Mouse (Mus musculus): ENCODE measurements around the gene Slc22a19. TPM values are rescaled to one million over a fixed set of nuclear protein-coding genes. Genes with fewer than 3 reads are reported as not detected.
"Not testable (repeated sequence)": the region's sequence is repeated elsewhere in the genome, so short reads cannot be mapped to it uniquely, and the experiment has no call there.

The Slc22a19 gene
- 0.09 TPM in 1 of 2 replicates, not detected in the other for polyA plus RNA-seq (2015; fragmentation: Nextera tagmentation; extraction: Ambion mirVana)

- H3K27me3 ChIP-seq (replicated peaks), result no peaks in the 10 kb centered on the region
- no peak for ATAC-seq (replicated peaks)
- no peaks in the 10 kb centered on the region for H3K36me3 ChIP-seq (replicated peaks)
- no peak within 1 kb of the TSS for H3K9ac ChIP-seq
- no peaks in the 10 kb centered on the region for H3K9me3 ChIP-seq
- H3K4me1 ChIP-seq, result no peaks in the 10 kb centered on the region
- no peak within 1 kb of the TSS for H3K27ac ChIP-seq
- H3K4me3 ChIP-seq, result no peak within 1 kb of the TSS
- no peak within 1 kb of the TSS for H3K4me2 ChIP-seq
These were observed at the start of gene Slc22a19 for GRCm38 (mm10) chr19:7711148-7711547. TSS of gene Slc22a19 (minus strand) at chr19:7711310.

DNA sequence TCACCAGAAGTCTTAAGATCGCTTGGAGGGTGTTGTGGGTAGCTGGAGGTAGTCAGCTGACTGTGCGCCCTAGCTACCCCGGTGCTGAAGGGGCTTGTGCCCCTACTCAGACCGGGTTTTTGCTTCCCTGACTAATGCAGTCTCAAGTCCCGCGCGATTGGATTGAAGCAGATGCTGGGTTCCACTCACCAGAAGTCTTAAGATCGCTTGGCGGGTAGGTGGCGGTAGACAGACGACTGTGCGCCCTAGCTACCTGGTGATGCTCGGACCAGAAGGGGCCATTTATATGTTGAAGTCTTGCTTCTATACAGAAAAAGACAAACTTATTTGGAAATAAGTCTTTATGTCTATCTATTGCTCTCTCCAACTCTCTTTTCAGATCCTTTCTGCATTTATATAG lies 42.3 kb upstream of the Slc22a19 start:
- not testable (repeated sequence) for H3K4me3 ChIP-seq; H3K36me3 ChIP-seq (replicated peaks); H3K9me3 ChIP-seq; H3K4me1 ChIP-seq; H3K27ac ChIP-seq; H3K9ac ChIP-seq; H3K4me2 ChIP-seq; H3K27me3 ChIP-seq (replicated peaks); ATAC-seq (replicated peaks)
- 75% methylated on average over 13 of the region's 13 CpGs for WGBS

- H3K4me2 ChIP-seq, result no peak overlapping the region
- H3K27ac ChIP-seq, result no peak overlapping the region
- H3K27me3 ChIP-seq (replicated peaks), result no peaks in the 10 kb centered on the region
- no peaks in the 10 kb centered on the region for H3K9me3 ChIP-seq
- WGBS, result 38% methylated on average over 1 of the region's 1 CpGs
- no peaks in the 10 kb centered on the region for H3K36me3 ChIP-seq (replicated peaks)
- H3K4me1 ChIP-seq, result no peaks in the 10 kb centered on the region
- no peak for ATAC-seq (replicated peaks)
- H3K4me3 ChIP-seq, result no peak overlapping the region
- no peak overlapping the region for H3K9ac ChIP-seq
These were observed 18.4 kb upstream of the Slc22a19 start for GRCm38 (mm10) chr19:7729543-7729942.

- not testable (repeated sequence) for H3K4me2 ChIP-seq; H3K4me1 ChIP-seq; H3K27me3 ChIP-seq (replicated peaks); H3K9me3 ChIP-seq; H3K9ac ChIP-seq; H3K27ac ChIP-seq; H3K36me3 ChIP-seq (replicated peaks); ATAC-seq (replicated peaks); H3K4me3 ChIP-seq
- WGBS, result 79% methylated on average over 3 of the region's 3 CpGs
These were observed 18.0 kb downstream of the Slc22a19 start for GRCm38 (mm10) chr19:7693104-7693503.

DNA sequence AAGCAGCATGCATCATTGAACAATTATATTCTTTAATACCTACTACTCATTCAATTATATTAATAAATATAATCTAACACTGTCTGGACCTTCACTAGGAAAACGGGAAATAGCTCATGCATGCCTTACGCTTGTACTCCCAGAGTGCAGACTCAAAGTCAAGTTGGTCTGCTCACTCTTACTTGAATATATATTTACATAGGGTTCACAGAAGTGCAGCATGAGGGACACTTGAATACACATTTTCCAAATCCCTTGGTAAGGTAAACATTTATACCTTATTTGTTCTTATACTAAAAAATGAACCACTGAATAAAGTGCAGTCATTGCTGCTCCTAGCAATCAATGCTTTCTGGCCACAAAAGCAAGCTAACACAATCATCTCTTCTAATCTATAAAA lies 19.9 kb downstream of the Slc22a19 start:
- Histone ChIP-seq H3K4me3 (no peak overlapping the region), H3K9me3 (no peaks in the 10 kb centered on the region), H3K27me3 (replicated peaks) (no peaks in the 10 kb centered on the region), H3K4me2 (no peak overlapping the region), H3K9ac (no peak overlapping the region), H3K27ac (no peak overlapping the region), H3K36me3 (replicated peaks) (no peaks in the 10 kb centered on the region), H3K4me1 (no peaks in the 10 kb centered on the region)
- ATAC-seq (replicated peaks), result no peak
- 92% methylated on average over 2 of the region's 2 CpGs for WGBS

- WGBS, result 80% methylated on average over 1 of the region's 1 CpGs
These were observed 23.1 kb downstream of the Slc22a19 start for GRCm38 (mm10) chr19:7687988-7688387.

GRCm38 (mm10) chr19:7672033-7672432 lies 39.1 kb downstream of the Slc22a19 start:
- Histone ChIP-seq H3K27me3 (replicated peaks) (no peaks in the 10 kb centered on the region), H3K4me3 (no peak overlapping the region), H3K27ac (no peak overlapping the region), H3K4me2 (no peak overlapping the region), H3K9me3 (no peaks in the 10 kb centered on the region), H3K36me3 (replicated peaks) (no peaks in the 10 kb centered on the region), H3K4me1 (no peaks in the 10 kb centered on the region), H3K9ac (no peak overlapping the region)
- no peak for ATAC-seq (replicated peaks)
- WGBS, result 16% methylated on average over 1 of the region's 1 CpGs

More at GRCm38 (mm10) chr19:7687988-7688387, 23.1 kb downstream of the Slc22a19 start:
- Histone ChIP-seq H3K36me3 (replicated peaks) (no peaks in the 10 kb centered on the region), H3K4me2 (no peak overlapping the region), H3K4me1 (no peaks in the 10 kb centered on the region), H3K4me3 (no peak overlapping the region), H3K9me3 (no peaks in the 10 kb centered on the region), H3K27me3 (replicated peaks) (no peaks in the 10 kb centered on the region), H3K9ac (no peak overlapping the region), H3K27ac (no peak overlapping the region)
- no peak for ATAC-seq (replicated peaks)

GRCm38 (mm10) chr19:7648913-7649666 lies 62.0 kb downstream of the Slc22a19 start:
- Histone ChIP-seq H3K27ac (no peak overlapping the region), H3K4me3 (no peak overlapping the region), H3K9ac (no peak overlapping the region), H3K4me1 (no peaks in the 10 kb centered on the region), H3K9me3 (no peaks in the 10 kb centered on the region), H3K27me3 (replicated peaks) (no peaks in the 10 kb centered on the region), H3K4me2 (no peak overlapping the region), H3K36me3 (replicated peaks) (no peaks in the 10 kb centered on the region)
- no peak for ATAC-seq (replicated peaks)
- 85% methylated on average over 8 of the region's 8 CpGs for WGBS

DNA sequence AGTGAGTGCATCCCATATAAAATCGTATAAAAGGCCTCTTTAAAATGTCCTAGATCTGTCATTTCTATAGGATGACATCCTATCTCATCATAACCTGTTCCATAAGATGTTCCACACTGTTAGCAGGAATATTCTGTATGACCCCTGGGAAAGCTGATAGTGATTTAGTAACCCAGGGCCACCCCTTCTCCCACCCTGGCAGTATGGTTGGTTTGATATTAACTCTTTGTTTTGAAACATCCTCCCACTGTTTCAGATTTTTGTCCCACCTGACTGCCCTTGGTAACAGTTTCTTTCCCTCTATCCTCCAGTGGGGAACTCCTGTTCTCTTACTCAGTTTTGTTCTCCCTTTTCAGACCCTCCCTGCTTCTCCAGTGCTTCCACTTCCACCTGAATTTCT lies 77.3 kb downstream of the Slc22a19 start:
- no peak for ATAC-seq (replicated peaks)
- no peak overlapping the region for H3K27ac ChIP-seq
- no peaks in the 10 kb centered on the region for H3K27me3 ChIP-seq (replicated peaks)
- no peak overlapping the region for H3K4me2 ChIP-seq
- no peaks in the 10 kb centered on the region for H3K4me1 ChIP-seq
- no peak overlapping the region for H3K9ac ChIP-seq
- 79% methylated on average over 1 of the region's 1 CpGs for WGBS
- no peaks in the 10 kb centered on the region for H3K36me3 ChIP-seq (replicated peaks)
- no peaks in the 10 kb centered on the region for H3K9me3 ChIP-seq
- H3K4me3 ChIP-seq, result no peak overlapping the region

- H3K4me2 ChIP-seq, result no peak overlapping the region
- no peaks in the 10 kb centered on the region for H3K4me1 ChIP-seq
- H3K27ac ChIP-seq, result no peak overlapping the region
- no peaks in the 10 kb centered on the region for H3K36me3 ChIP-seq (replicated peaks)
- no peak for ATAC-seq (replicated peaks)
- no peak overlapping the region for H3K9ac ChIP-seq
- H3K4me3 ChIP-seq, result no peak overlapping the region
- H3K27me3 ChIP-seq (replicated peaks), result no peaks in the 10 kb centered on the region
- no peaks in the 10 kb centered on the region for H3K9me3 ChIP-seq
These were observed 78.1 kb downstream of the Slc22a19 start for GRCm38 (mm10) chr19:7633021-7633420.

Other genes with a start within 250 kb of the Slc22a19 start
- 644 and 648 TPM in 2 replicates for gene Rtn3, start 228.0 kb downstream of the Slc22a19 start, polyA plus RNA-seq (2015; fragmentation: Nextera tagmentation; extraction: Ambion mirVana)
- gene Atl3, start 217.3 kb downstream of the Slc22a19 start, polyA plus RNA-seq (2015; fragmentation: Nextera tagmentation; extraction: Ambion mirVana), result 6.5 TPM in 2 replicates
- 3.0 TPM in 2 replicates for gene Pla2g16, start 153.9 kb downstream of the Slc22a19 start, polyA plus RNA-seq (2015; fragmentation: Nextera tagmentation; extraction: Ambion mirVana)
- 0.29 and 0.34 TPM in 2 replicates for gene Lgals12, start 104.1 kb downstream of the Slc22a19 start, polyA plus RNA-seq (2015; fragmentation: Nextera tagmentation; extraction: Ambion mirVana)
- not detected in 2 replicates for gene Hrasls5, start 98.8 kb downstream of the Slc22a19 start, polyA plus RNA-seq (2015; fragmentation: Nextera tagmentation; extraction: Ambion mirVana)
- not detected in 2 replicates for gene Slc22a26, start 91.4 kb upstream of the Slc22a19 start, polyA plus RNA-seq (2015; fragmentation: Nextera tagmentation; extraction: Ambion mirVana)